27 mouse cellular contexts compared by ENCODE assay signal in genomic region chr7:100649826-100650225, GRCm38 (mm10). TPM values are rescaled to one million over a fixed set of nuclear protein-coding genes. Genes with fewer than 3 reads are reported as not detected.
DNase-seq lines count a peak whose midpoint lies in the region; ATAC-seq and TF ChIP-seq lines count a peak whose summit lies in the region.
"Had no signal": no experiment of that assay in that cellular context is flagged by ENCODE, and none has a peak within 500 bp of the region (broad histone marks: within the 10 kb centered on the region; RNA-seq: fewer than 3 reads in every experiment).

No protein-coding gene starts in this region.

- 72% methylated on average over 8 of the region's 8 CpGs for WGBS in heart, embryonic 10.5 days
- WGBS in kidney, embryonic 14.5 days, result 43% methylated on average over 8 of the region's 8 CpGs
- WGBS in lung, postnatal 0 days, result 68% methylated on average over 8 of the region's 8 CpGs
- WGBS in limb, embryonic 12.5 days, result 66% methylated on average over 8 of the region's 8 CpGs

- H3K4me1 ChIP-seq in heart, embryonic 10.5 days, result peaks cover 31% of the 10 kb centered on the region
- no peaks in the 10 kb centered on the region for H3K4me1 ChIP-seq in kidney, embryonic 14.5 days (ENCODE audit: control insufficient read depth, insufficient read depth, low read length)
- 0 out of 2 replicates have a peak, but pooled peaks cover 3% of the 10 kb centered on the region for H3K4me1 ChIP-seq in lung, postnatal 0 days (ENCODE audit: insufficient read depth, low read depth, low read length)
- no peaks in the 10 kb centered on the region; the same call in 1 of the 2 replicates for H3K4me1 ChIP-seq in limb, embryonic 12.5 days (replicated peaks)
- H3K4me1 ChIP-seq: stomach, embryonic 15.5 days had no signal

- H3K36me3 ChIP-seq in heart, embryonic 10.5 days, result no peaks in the 10 kb centered on the region
- 0 out of 2 replicates have a peak, but pooled peaks cover 2% of the 10 kb centered on the region for H3K36me3 ChIP-seq in kidney, embryonic 14.5 days (ENCODE audit: control insufficient read depth, insufficient read depth, low read length)
- H3K36me3 ChIP-seq in lung, postnatal 0 days (ENCODE audit: insufficient read depth, low read length), result no peaks in the 10 kb centered on the region
- no peaks in the 10 kb centered on the region for H3K36me3 ChIP-seq in limb, embryonic 12.5 days
- H3K36me3 ChIP-seq: liver, embryonic 13.5 days; stomach, embryonic 15.5 days had no signal

- no peak overlapping the region for H3K9ac ChIP-seq in kidney, embryonic 14.5 days (ENCODE audit: low read depth, low read length)
- no peak overlapping the region for H3K9ac ChIP-seq in lung, postnatal 0 days (replicated peaks; ENCODE audit: low read depth)
- no peak overlapping the region for H3K9ac ChIP-seq in limb, embryonic 12.5 days (replicated peaks)
- H3K9ac ChIP-seq: forebrain, postnatal 0 days; hindbrain, embryonic 14.5 days; liver, embryonic 13.5 days; stomach, embryonic 15.5 days had no signal

- H3K27me3 ChIP-seq in heart, embryonic 10.5 days (ENCODE audit: insufficient read depth, poor library complexity, severe bottlenecking), result no peaks in the 10 kb centered on the region
- no peaks in the 10 kb centered on the region for H3K27me3 ChIP-seq in kidney, embryonic 14.5 days (ENCODE audit: control insufficient read depth, insufficient read depth, low read length)
- no peaks in the 10 kb centered on the region for H3K27me3 ChIP-seq in lung, postnatal 0 days (replicated peaks; ENCODE audit: insufficient read depth, low read length)
- no peaks in the 10 kb centered on the region for H3K27me3 ChIP-seq in limb, embryonic 12.5 days
- H3K27me3 ChIP-seq: liver, embryonic 13.5 days; stomach, embryonic 15.5 days had no signal

- TF ChIP-seq CTCF in lung, postnatal 0 days (IDR thresholded peaks at IDR 0.05), result no peak

- intact Hi-C loops in heart, postnatal 14 days (cut with DNase I), result loop anchor here (10.0 kb wide), 1 partner anchor 225 kb away; no protein-coding TSS in a partner anchor

- 0 out of 2 replicates have a peak, but pooled peaks have one; percentile 20 for ATAC-seq in kidney, embryonic 14.5 days (ENCODE audit: low FRiP score, low TSS enrichment)
- ATAC-seq in lung, postnatal 0 days, result no peak
- no peak for ATAC-seq in limb, embryonic 12.5 days (ENCODE audit: insufficient number of reproducible peaks, insufficient read depth, low FRiP score, low TSS enrichment, low read depth)
- ATAC-seq: forebrain, postnatal 0 days; inflammation-experienced regulatory T-cells, adult 6 months had no signal

- peak overlapping the region; percentile 42; the same call in 1 of the 2 replicates for H3K27ac ChIP-seq in heart, embryonic 10.5 days
- no peak overlapping the region for H3K27ac ChIP-seq in kidney, embryonic 14.5 days (ENCODE audit: low read depth, low read length)
- H3K27ac ChIP-seq in lung, postnatal 0 days (ENCODE audit: low read length), result peak overlapping the region; percentile 66; the same call in 1 of the 2 replicates
- peak overlapping the region; percentile 53; the same call in 1 of the 2 replicates for H3K27ac ChIP-seq in limb, embryonic 12.5 days
- H3K27ac ChIP-seq: hindbrain, embryonic 14.5 days; liver, embryonic 13.5 days; stomach, embryonic 15.5 days had no signal

- H3K9me3 ChIP-seq in heart, embryonic 10.5 days, result no peaks in the 10 kb centered on the region
- H3K9me3 ChIP-seq in kidney, embryonic 14.5 days (ENCODE audit: control insufficient read depth, low read length), result no peaks in the 10 kb centered on the region
- no peaks in the 10 kb centered on the region for H3K9me3 ChIP-seq in lung, postnatal 0 days (ENCODE audit: low read length)
- no peaks in the 10 kb centered on the region for H3K9me3 ChIP-seq in limb, embryonic 12.5 days
- H3K9me3 ChIP-seq: liver, embryonic 13.5 days; megakaryocyte, embryonic 14.5 days; stomach, embryonic 15.5 days had no signal

- DNase-seq in heart, embryonic 10.5 days (ENCODE audit: low spot score), result no peak
- DNase-seq in heart, postnatal 14 days, result no peak
- DNase-seq in kidney, postnatal 4 days, result no peak
- no peak for DNase-seq in lung, postnatal 0 days (ENCODE audit: low spot score)
- DNase-seq in lung, postnatal 25 days (ENCODE audit: low spot score), result no peak
- DNase-seq in cerebellum, postnatal 10 days, result no peak
- DNase-seq: adrenal gland, postnatal 25 days; B cell, adult 2 months; cerebellum, postnatal 25 days; forebrain, postnatal 0 days; gastrocnemius, postnatal 10 days; heart, postnatal 36 days; kidney, adult 2 months; kidney, postnatal 10 days; liver, embryonic 13.5 days; lung, adult 2 months; lung, postnatal 4 days; midbrain, embryonic 14.5 days; thymus, postnatal 14 days had no signal

- no peak for TF ChIP-seq EP300 in lung, postnatal 0 days (IDR thresholded peaks at IDR 0.05)

- H3K4me3 ChIP-seq in heart, embryonic 10.5 days, result no peak overlapping the region
- no peak overlapping the region for H3K4me3 ChIP-seq in kidney, embryonic 14.5 days (ENCODE audit: low read length)
- no peak overlapping the region for H3K4me3 ChIP-seq in lung, postnatal 0 days (ENCODE audit: low read depth, low read length)
- H3K4me3 ChIP-seq in limb, embryonic 12.5 days (replicated peaks), result no peak overlapping the region
- H3K4me3 ChIP-seq: liver, embryonic 13.5 days; stomach, embryonic 15.5 days had no signal

- no peak overlapping the region for H3K4me2 ChIP-seq in kidney, embryonic 14.5 days (replicated peaks; ENCODE audit: low read depth, low read length)
- no peak overlapping the region for H3K4me2 ChIP-seq in lung, postnatal 0 days (replicated peaks; ENCODE audit: low read depth, low read length)
- no peak overlapping the region for H3K4me2 ChIP-seq in limb, embryonic 12.5 days
- H3K4me2 ChIP-seq: hindbrain, embryonic 14.5 days; liver, embryonic 13.5 days; stomach, embryonic 15.5 days had no signal

RNA-seq across cellular contexts. Expression of gene Plekhb1, which starts 12.4 kb away (rescaled TPM):
- 1.6 and 2.4 TPM in 2 replicates for polyA plus RNA-seq in heart, embryonic 10.5 days (2016; fragmentation: Nextera tagmentation; extraction: Ambion mirVana)
- 1 to 10 TPM; 1.8 to 2.3 TPM for total RNA-seq in heart, postnatal 14 days (2021)
- 2.6 TPM in 2 replicates for polyA plus RNA-seq in kidney, embryonic 14.5 days (2014; fragmentation: Nextera tagmentation; extraction: Ambion mirVana)
- 44.4 and 46.0 TPM in 2 replicates for polyA plus RNA-seq in lung, postnatal 0 days (2015; fragmentation: Nextera tagmentation; extraction: Ambion mirVana)
- polyA plus RNA-seq in limb, embryonic 12.5 days (2016; fragmentation: Nextera tagmentation; extraction: Ambion mirVana), result 1.4 and 2.6 TPM in 2 replicates
- total RNA-seq: granulocyte monocyte progenitor cell, adult 5-6 weeks; monocyte, adult 5-6 weeks had no signal

RNA-seq across cellular contexts. Expression of gene Mrpl48, which starts 41.7 kb away (rescaled TPM):
- polyA plus RNA-seq in heart, embryonic 10.5 days (2016; fragmentation: Nextera tagmentation; extraction: Ambion mirVana), result 75.7 and 78.8 TPM in 2 replicates
- total RNA-seq in heart, postnatal 14 days (2021), result 10 to 100 TPM; 65.9 to 70.4 TPM
- 91.3 and 95.4 TPM in 2 replicates for polyA plus RNA-seq in kidney, embryonic 14.5 days (2014; fragmentation: Nextera tagmentation; extraction: Ambion mirVana)
- 76.0 and 77.5 TPM in 2 replicates for polyA plus RNA-seq in lung, postnatal 0 days (2015; fragmentation: Nextera tagmentation; extraction: Ambion mirVana)
- 59.5 and 66.2 TPM in 2 replicates for polyA plus RNA-seq in limb, embryonic 12.5 days (2016; fragmentation: Nextera tagmentation; extraction: Ambion mirVana)

RNA-seq across cellular contexts. Expression of gene Rab6a, which starts 42.6 kb away (rescaled TPM):
- polyA plus RNA-seq in heart, embryonic 10.5 days (2016; fragmentation: Nextera tagmentation; extraction: Ambion mirVana), result 89.5 and 106 TPM in 2 replicates
- 10 to 100 TPM; 66.0 to 67.1 TPM for total RNA-seq in heart, postnatal 14 days (2021)
- polyA plus RNA-seq in kidney, embryonic 14.5 days (2014; fragmentation: Nextera tagmentation; extraction: Ambion mirVana), result 100 and 120 TPM in 2 replicates
- polyA plus RNA-seq in lung, postnatal 0 days (2015; fragmentation: Nextera tagmentation; extraction: Ambion mirVana), result 76.8 and 88.2 TPM in 2 replicates
- polyA plus RNA-seq in limb, embryonic 12.5 days (2016; fragmentation: Nextera tagmentation; extraction: Ambion mirVana), result 107 and 117 TPM in 2 replicates

RNA-seq across cellular contexts. Expression of gene Fam168a, which starts 56.6 kb away (rescaled TPM):
- 29.4 and 35.4 TPM in 2 replicates for polyA plus RNA-seq in heart, embryonic 10.5 days (2016; fragmentation: Nextera tagmentation; extraction: Ambion mirVana)
- total RNA-seq in heart, postnatal 14 days (2021), result 10 to 100 TPM; 46.6 to 50.7 TPM
- 43.6 and 53.8 TPM in 2 replicates for polyA plus RNA-seq in kidney, embryonic 14.5 days (2014; fragmentation: Nextera tagmentation; extraction: Ambion mirVana)
- 28.2 and 35.8 TPM in 2 replicates for polyA plus RNA-seq in lung, postnatal 0 days (2015; fragmentation: Nextera tagmentation; extraction: Ambion mirVana)
- polyA plus RNA-seq in limb, embryonic 12.5 days (2016; fragmentation: Nextera tagmentation; extraction: Ambion mirVana), result 42.7 and 54.1 TPM in 2 replicates

Comparison
In these comparisons a context has a peak if more than half of its experiments do, and no peak if none do; other contexts are left out.
1. RNA of gene Plekhb1, which starts 12.4 kb away (polyA plus RNA-seq): 44.4 to 46.0 TPM in lung, postnatal 0 days; 2.6 TPM in kidney, embryonic 14.5 days, 1.6 to 2.4 TPM in heart, embryonic 10.5 days and 1.4 to 2.6 TPM in limb, embryonic 12.5 days; every median in the first group is over 10 times any median in the second.